Mouse (Mus musculus) myocyte (in vitro differentiated cells): ENCODE measurements around the gene Ccdc77.

ENCODE experiments used
- E2F4 ChIP-seq: IDR thresholded peaks from one replicate; pipeline ENCODE4 v1.6.1; 2011; ENCODE audit warnings: mild to moderate bottlenecking, control low read depth, moderate library complexity; ENCODE audit not compliant: insufficient read depth
- MYOG ChIP-seq, 3 experiments: IDR thresholded peaks; one replicate each; pipeline ENCODE4 v1.6.1; 2011; ENCODE audit warnings: control low read depth in 2 of 3, low read depth in 2 of 3, mild to moderate bottlenecking in 2 of 3; ENCODE audit not compliant: insufficient read length in 2 of 3, control insufficient read depth in 1 of 3, insufficient read depth in 1 of 3
- POLR2A ChIP-seq: IDR thresholded peaks from one replicate; pipeline ENCODE4 v1.6.1; 2011; ENCODE audit warnings: low read depth, mild to moderate bottlenecking, control low read depth, moderate library complexity; ENCODE audit not compliant: insufficient read length
- USF1 ChIP-seq: IDR thresholded peaks from one replicate; pipeline ENCODE4 v1.6.1; 2011; ENCODE audit warnings: low read depth, mild to moderate bottlenecking, control low read depth, moderate library complexity

DNA sequence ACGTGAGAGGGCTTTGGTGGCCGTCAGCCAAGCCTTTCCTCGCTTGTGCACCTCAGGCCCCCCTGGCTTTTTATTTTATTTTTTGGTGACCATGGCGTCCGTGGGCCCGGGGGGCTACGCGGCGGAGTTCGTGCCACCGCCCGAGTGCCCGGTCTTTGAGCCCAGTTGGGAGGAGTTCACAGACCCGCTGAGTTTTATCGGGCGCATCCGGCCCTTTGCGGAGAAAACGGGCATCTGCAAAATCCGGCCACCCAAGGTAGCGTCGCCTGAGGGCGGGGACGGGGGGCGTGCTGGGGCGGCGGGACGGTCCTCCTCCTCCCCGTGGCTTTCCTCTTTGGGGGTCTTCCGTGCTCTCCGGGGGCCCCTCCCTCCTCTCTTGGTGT, 340 bp upstream of the Ccdc77 start:
- TF ChIP-seq USF1 = no peak
- TF ChIP-seq POLR2A = no peak
- TF ChIP-seq E2F4 = no peak
- no peak for TF ChIP-seq MYOG (IDR thresholded peaks at IDR 0.05; ENCODE audit: control insufficient read depth in 1 of 3, insufficient read depth in 1 of 3, insufficient read length in 2 of 3, low read depth in 2 of 3)
